Mouse (Mus musculus): ENCODE data around the gene Gm11096. TPM values are rescaled to one million over a fixed set of nuclear protein-coding genes. Genes with fewer than 3 reads are reported as not detected.

Gene Gm11096
- total RNA-seq, 2 experiments from 2014 or later, result not detected

GRCm38 (mm10) chr17:81479807-81480206 lies 38.2 kb downstream of the Gm11096 start:
- no peak for DNase-seq (ENCODE audit: low spot score in 2 of 2)
- intact Hi-C loops (cut with DNase I), result loop anchor here (5.0 to 10.0 kb wide), 2 partner anchors 185 to 307 kb away; no protein-coding TSS in a partner anchor

GRCm38 (mm10) chr17:81480351-81481161 lies 39.0 kb downstream of the Gm11096 start:
- intact Hi-C loops (cut with DNase I), result no loop called here
- no peak for DNase-seq (ENCODE audit: low spot score in 2 of 2)

GRCm38 (mm10) chr17:81481843-81482490 lies 40.4 kb downstream of the Gm11096 start:
- DNase-seq (ENCODE audit: low spot score in 2 of 2), result no peak

GRCm38 (mm10) chr17:81486388-81486787 lies 44.8 kb downstream of the Gm11096 start:
- DNase-seq (ENCODE audit: low spot score in 2 of 2), result no peak
- intact Hi-C loops (cut with DNase I), result no loop called here

More at GRCm38 (mm10) chr17:81481843-81482490, 40.4 kb downstream of the Gm11096 start:
- intact Hi-C loops (cut with DNase I), result no loop called here
